Mouse (Mus musculus) spleen, adult 2 months (tissue): ENCODE results near the gene Armc5. TPM values are rescaled to one million over a fixed set of nuclear protein-coding genes. Genes with fewer than 3 reads are reported as not detected.

ENCODE experiments used
- DNase-seq, 2 experiments: peaks; one replicate each; pipeline versions ENCODE4 v3.0.0 to v3.0.0-alpha.2; 2012 to 2021; ENCODE audit warnings: low spot score in 2 of 2, low read depth in 1 of 2
- H3K27ac ChIP-seq: fragments of 200-500 bp; 2 replicates; pipeline ENCODE4 v1.5.1; 2012; ENCODE audit warnings: low read length, inconsistent platforms; ENCODE audit not compliant: insufficient read depth
- H3K27me3 ChIP-seq: fragments of 200-500 bp; 2 replicates; pipeline ENCODE4 v1.6.1; 2012; ENCODE audit warnings: mild to moderate bottlenecking, moderate library complexity, low read length, inconsistent platforms; ENCODE audit not compliant: control insufficient read depth, insufficient read depth
- H3K36me3 ChIP-seq: fragments of 200-500 bp; 2 replicates; pipeline ENCODE4 v1.6.1; 2012; ENCODE audit warnings: mild to moderate bottlenecking, low read length, inconsistent platforms; ENCODE audit not compliant: control insufficient read depth, insufficient read depth
- H3K4me1 ChIP-seq: fragments of 200-500 bp; 2 replicates; pipeline ENCODE4 v1.6.1; 2011; ENCODE audit warnings: inconsistent platforms; ENCODE audit not compliant: control insufficient read depth, insufficient read depth, insufficient read length
- H3K4me3 ChIP-seq: fragments of 200-500 bp; 2 replicates; pipeline ENCODE4 v1.5.1; 2011; ENCODE audit warnings: mild to moderate bottlenecking, inconsistent platforms; ENCODE audit not compliant: insufficient read depth, insufficient read length; ENCODE audit errors: extremely low read depth
- CTCF ChIP-seq: fragments of 200-500 bp; IDR thresholded peaks from 2 replicates; pipeline ENCODE4 v1.5.1; 2011; ENCODE audit warnings: mild to moderate bottlenecking, inconsistent platforms; ENCODE audit not compliant: insufficient read depth, insufficient read length, insufficient replicate concordance; ENCODE audit errors: extremely low read depth
- POLR2A ChIP-seq: fragments of 200-500 bp; IDR thresholded peaks from 2 replicates; pipeline ENCODE4 v1.6.1; 2011; ENCODE audit warnings: low read depth, low read length, inconsistent platforms
- WGBS: fragments of 180-500 bp; shearing (Covaris S2); methylation state at CpG from one replicate; pipeline ENCODE4 v1.1.7; 2018; 5-methylcytosine and 5-hydroxymethylcytosine counted together
- polyA plus RNA-seq: library from polyadenylated mRNA; depleted of rRNA; stranded (reverse); fragments of >200 nt; gene quantifications from 2 replicates; pipeline ENCODE4 v1.2.3, GENCODE M21; 2012; rRNA removed

Gene Armc5
- polyA plus RNA-seq, 1 experiment: 32.9 TPM

GRCm38 (mm10) chr7:128284047-128284446, 46.9 kb downstream of the Armc5 start:
- Histone ChIP-seq H3K27me3 (no peaks in the 10 kb centered on the region), H3K36me3 (peaks cover 3% of the 10 kb centered on the region; the same call in 1 of the 2 replicates), H3K27ac (no peak overlapping the region), H3K4me1 (no peaks in the 10 kb centered on the region), H3K4me3 (no peak overlapping the region)
- no peak for DNase-seq
- TF ChIP-seq POLR2A: no peak
- TF ChIP-seq CTCF: no peak
- 92% methylated on average over 5 of the region's 5 CpGs for WGBS

GRCm38 (mm10) chr7:128285060-128285459, 47.9 kb downstream of the Armc5 start:
- Histone ChIP-seq H3K27ac (peak overlapping the region; percentile 19; the same call in 1 of the 2 replicates), H3K27me3 (no peaks in the 10 kb centered on the region), H3K36me3 (peaks cover 3% of the 10 kb centered on the region; the same call in 1 of the 2 replicates), H3K4me1 (no peaks in the 10 kb centered on the region), H3K4me3 (no peak overlapping the region)
- DNase-seq: no peak
- no peak for TF ChIP-seq CTCF
- TF ChIP-seq POLR2A: no peak
- WGBS: 95% methylated on average over 8 of the region's 8 CpGs

GRCm38 (mm10) chr7:128288923-128289544, 51.9 kb downstream of the Armc5 start:
- Histone ChIP-seq H3K4me3 (no peak overlapping the region), H3K4me1 (no peaks in the 10 kb centered on the region), H3K27me3 (no peaks in the 10 kb centered on the region), H3K36me3 (peaks cover 3% of the 10 kb centered on the region; the same call in 1 of the 2 replicates), H3K27ac (peak overlapping the region; percentile 55; the same call in 1 of the 2 replicates)
- no peak for DNase-seq
- WGBS: 63% methylated on average over 9 of the region's 9 CpGs
- TF ChIP-seq CTCF (peak; percentile 38; the same call in 1 of the 2 replicates), POLR2A (no peak)

Other genes with a start within 250 kb of the Armc5 start
- gene Pycard, start 243.5 kb upstream of the Armc5 start, polyA plus RNA-seq: 98.6 and 100 TPM in 2 replicates
- 0.19 and 0.33 TPM in 2 replicates for gene Trim72, start 233.4 kb upstream of the Armc5 start, polyA plus RNA-seq
- 11.1 and 26.4 TPM in 2 replicates for gene Itgam, start 174.7 kb upstream of the Armc5 start, polyA plus RNA-seq
- 0.40 and 0.61 TPM in 2 replicates for gene Gm49368, start 174.7 kb upstream of the Armc5 start, polyA plus RNA-seq
- 28.4 and 29.5 TPM in 2 replicates for gene Itgax, start 107.8 kb upstream of the Armc5 start, polyA plus RNA-seq
- 50.9 and 61.3 TPM in 2 replicates for gene Itgad, start 83.0 kb upstream of the Armc5 start, polyA plus RNA-seq
- 14.6 and 17.6 TPM in 2 replicates for gene Cox6a2, start 31.0 kb upstream of the Armc5 start, polyA plus RNA-seq
- gene 9130023H24Rik, start 689 bp downstream of the Armc5 start, polyA plus RNA-seq: 1.1 and 1.4 TPM in 2 replicates
- gene Tgfb1i1, start 9.5 kb downstream of the Armc5 start, polyA plus RNA-seq: 33.8 and 40.4 TPM in 2 replicates
- 0.15 and 0.53 TPM in 2 replicates for gene Slc5a2, start 28.3 kb downstream of the Armc5 start, polyA plus RNA-seq
- gene BC017158, start 60.8 kb downstream of the Armc5 start, polyA plus RNA-seq: 32.6 and 41.0 TPM in 2 replicates
- gene Rgs10, start 181.4 kb downstream of the Armc5 start, polyA plus RNA-seq: 20.8 and 21.6 TPM in 2 replicates
- 15.8 and 20.6 TPM in 2 replicates for gene Tial1, start 224.4 kb downstream of the Armc5 start, polyA plus RNA-seq